ENCODE assay signal across 9 mouse cellular contexts in the genomic region with DNA sequence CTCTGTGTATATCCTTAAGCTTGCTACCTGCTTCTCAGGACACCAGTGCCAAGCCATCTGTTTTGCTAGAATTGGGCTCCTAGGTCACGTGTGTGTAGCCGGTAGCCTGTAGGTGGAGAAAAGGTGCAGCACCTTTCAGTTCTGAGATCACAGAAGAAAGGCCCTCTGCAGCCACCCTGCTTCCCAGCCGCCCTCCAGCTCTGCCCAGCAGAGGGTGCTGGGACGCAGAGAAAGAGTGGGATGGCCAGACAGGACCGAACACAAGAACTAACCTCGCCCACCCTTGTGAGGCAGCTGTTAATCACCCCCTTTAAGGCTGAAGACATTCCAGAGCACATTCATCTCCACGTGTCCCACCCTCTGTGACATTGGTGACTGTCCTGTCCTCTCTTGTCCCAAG.
DNase-seq lines count a peak whose midpoint lies in the region; ATAC-seq and TF ChIP-seq lines count a peak whose summit lies in the region.
"Had no signal": no experiment of that assay in that cellular context is flagged by ENCODE, and none has a peak within 500 bp of the region (broad histone marks: within the 10 kb centered on the region; RNA-seq: fewer than 3 reads in every experiment).

No protein-coding gene starts in this region.

- WGBS in heart, postnatal 0 days: 46% methylated on average over 7 of the region's 7 CpGs
- 50% methylated on average over 7 of the region's 7 CpGs for WGBS in heart, embryonic 10.5 days
- 51% methylated on average over 7 of the region's 7 CpGs for WGBS in stomach, postnatal 0 days
- 52% methylated on average over 7 of the region's 7 CpGs for WGBS in midbrain, embryonic 10.5 days
- WGBS in forebrain, embryonic 11.5 days: 56% methylated on average over 7 of the region's 7 CpGs

- no peak for TF ChIP-seq EP300 in heart, postnatal 0 days (IDR thresholded peaks at IDR 0.05; ENCODE audit: low read depth)
- TF ChIP-seq EP300 in stomach, postnatal 0 days (optimal IDR thresholded peaks at IDR 0.05): no peak

- H3K4me3 ChIP-seq in heart, postnatal 0 days (ENCODE audit: low read depth, low read length): no peak overlapping the region
- H3K4me3 ChIP-seq in heart, embryonic 10.5 days: no peak overlapping the region
- no peak overlapping the region for H3K4me3 ChIP-seq in testis, adult 2 months (ENCODE audit: control insufficient read depth, low read depth, low read length)
- no peak overlapping the region for H3K4me3 ChIP-seq in cortical plate, adult 2 months (ENCODE audit: insufficient read depth, low read length)
- no peak overlapping the region for H3K4me3 ChIP-seq in stomach, postnatal 0 days (ENCODE audit: low read depth, low read length)
- no peak overlapping the region for H3K4me3 ChIP-seq in midbrain, embryonic 10.5 days
- H3K4me3 ChIP-seq in forebrain, embryonic 11.5 days (ENCODE audit: low read depth, low read length): no peak overlapping the region

- no peak overlapping the region for H3K9ac ChIP-seq in heart, postnatal 0 days (replicated peaks; ENCODE audit: low read depth, low read length)
- H3K9ac ChIP-seq in stomach, postnatal 0 days (ENCODE audit: low read length): no peak overlapping the region
- no peak overlapping the region for H3K9ac ChIP-seq in forebrain, embryonic 11.5 days (ENCODE audit: low read length)

- no peak overlapping the region for H3K4me2 ChIP-seq in heart, postnatal 0 days (ENCODE audit: low read depth, low read length)
- no peak overlapping the region for H3K4me2 ChIP-seq in stomach, postnatal 0 days (replicated peaks; ENCODE audit: low read depth)
- no peak overlapping the region for H3K4me2 ChIP-seq in forebrain, embryonic 11.5 days (ENCODE audit: low read depth, low read length, severe bottlenecking)

- ATAC-seq in heart, postnatal 0 days (ENCODE audit: insufficient read depth, low read depth): 0 out of 2 replicates have a peak, but pooled peaks have one; percentile 47
- 0 out of 2 replicates have a peak, but pooled peaks have one; percentile 40 for ATAC-seq in stomach, postnatal 0 days (ENCODE audit: low FRiP score, low TSS enrichment)
- no peak for ATAC-seq in forebrain, embryonic 11.5 days (replicated peaks; ENCODE audit: low FRiP score)
- ATAC-seq: activated CD4-positive, CD25-positive, alpha-beta regulatory T cell, adult 4 months had no signal

- no peak for DNase-seq in heart, postnatal 0 days (ENCODE audit: low spot score)
- no peak for DNase-seq in heart, embryonic 10.5 days (ENCODE audit: low spot score)
- DNase-seq in testis, postnatal 14 days (ENCODE audit: low spot score): no peak
- DNase-seq in stomach, postnatal 0 days (ENCODE audit: low spot score): peak; percentile 45
- no peak for DNase-seq in midbrain, embryonic 10.5 days (ENCODE audit: low spot score)
- DNase-seq in forebrain, embryonic 11.5 days (ENCODE audit: low spot score): no peak

- H3K27me3 ChIP-seq in heart, postnatal 0 days (ENCODE audit: control insufficient read depth, insufficient read depth, low read length): no peaks in the 10 kb centered on the region
- no peaks in the 10 kb centered on the region for H3K27me3 ChIP-seq in heart, embryonic 10.5 days (ENCODE audit: insufficient read depth, poor library complexity, severe bottlenecking)
- no peaks in the 10 kb centered on the region for H3K27me3 ChIP-seq in testis, adult 2 months (ENCODE audit: control insufficient read depth, insufficient read depth, low read length)
- no peaks in the 10 kb centered on the region for H3K27me3 ChIP-seq in stomach, postnatal 0 days (ENCODE audit: control insufficient read depth, insufficient read depth, low read length)
- H3K27me3 ChIP-seq in midbrain, embryonic 10.5 days (ENCODE audit: low read depth, poor library complexity, severe bottlenecking): no peaks in the 10 kb centered on the region
- H3K27me3 ChIP-seq in forebrain, embryonic 11.5 days (ENCODE audit: control insufficient read depth, insufficient read depth, low read length): no peaks in the 10 kb centered on the region

- H3K27ac ChIP-seq in heart, postnatal 0 days (ENCODE audit: low read depth): no peak overlapping the region
- H3K27ac ChIP-seq in heart, embryonic 10.5 days: no peak overlapping the region; the same call in 1 of the 2 replicates
- no peak overlapping the region for H3K27ac ChIP-seq in testis, adult 2 months (ENCODE audit: control insufficient read depth, insufficient read depth, low read depth, low read length)
- no peak overlapping the region for H3K27ac ChIP-seq in cortical plate, adult 2 months (ENCODE audit: insufficient read depth, low read length)
- H3K27ac ChIP-seq in stomach, postnatal 0 days (replicated peaks): no peak overlapping the region
- no peak overlapping the region for H3K27ac ChIP-seq in midbrain, embryonic 10.5 days (replicated peaks)
- no peak overlapping the region for H3K27ac ChIP-seq in forebrain, embryonic 11.5 days (ENCODE audit: low read depth, low read length)

- TF ChIP-seq CTCF in heart, postnatal 0 days (IDR thresholded peaks at IDR 0.05; ENCODE audit: low read depth): peak; percentile 72
- peak; percentile 33; the same call in 1 of the 2 replicates for TF ChIP-seq CTCF in testis, adult 2 months (IDR thresholded peaks at IDR 0.05; ENCODE audit: control insufficient read depth, insufficient read depth, insufficient replicate concordance, low read depth, low read length)
- TF ChIP-seq CTCF in cortical plate, adult 2 months (IDR thresholded peaks at IDR 0.05; ENCODE audit: extremely low read depth, insufficient read depth, low read length): peak; percentile 25; the same call in 1 of the 2 replicates
- TF ChIP-seq CTCF in stomach, postnatal 0 days (IDR thresholded peaks at IDR 0.05; ENCODE audit: low read depth): peak; percentile 68

- TF ChIP-seq POLR2A in testis, adult 2 months (IDR thresholded peaks at IDR 0.05; ENCODE audit: control insufficient read depth, low read depth, low read length): no peak
- TF ChIP-seq POLR2A in cortical plate, adult 2 months (IDR thresholded peaks at IDR 0.05; ENCODE audit: extremely low read depth, insufficient read depth, low read length): no peak

- no peaks in the 10 kb centered on the region for H3K36me3 ChIP-seq in heart, postnatal 0 days (replicated peaks; ENCODE audit: control insufficient read depth, insufficient read depth, low read length)
- H3K36me3 ChIP-seq in heart, embryonic 10.5 days: no peaks in the 10 kb centered on the region
- no peaks in the 10 kb centered on the region for H3K36me3 ChIP-seq in testis, adult 2 months (ENCODE audit: control insufficient read depth, insufficient read depth, low read length)
- H3K36me3 ChIP-seq in stomach, postnatal 0 days (ENCODE audit: control insufficient read depth, insufficient read depth, low read length): no peaks in the 10 kb centered on the region
- H3K36me3 ChIP-seq in midbrain, embryonic 10.5 days: no peaks in the 10 kb centered on the region
- H3K36me3 ChIP-seq in forebrain, embryonic 11.5 days (ENCODE audit: control insufficient read depth, insufficient read depth, low read length): no peaks in the 10 kb centered on the region

- no peaks in the 10 kb centered on the region for H3K9me3 ChIP-seq in heart, postnatal 0 days (replicated peaks; ENCODE audit: control insufficient read depth, low read length)
- H3K9me3 ChIP-seq in heart, embryonic 10.5 days: no peaks in the 10 kb centered on the region
- no peaks in the 10 kb centered on the region for H3K9me3 ChIP-seq in stomach, postnatal 0 days (ENCODE audit: control insufficient read depth, low read length)
- H3K9me3 ChIP-seq in midbrain, embryonic 10.5 days (replicated peaks): no peaks in the 10 kb centered on the region
- no peaks in the 10 kb centered on the region for H3K9me3 ChIP-seq in forebrain, embryonic 11.5 days (ENCODE audit: control insufficient read depth, low read length)

- peaks cover 10% of the 10 kb centered on the region for H3K4me1 ChIP-seq in heart, postnatal 0 days (ENCODE audit: control insufficient read depth, insufficient read depth)
- peaks cover 50% of the 10 kb centered on the region for H3K4me1 ChIP-seq in heart, embryonic 10.5 days
- H3K4me1 ChIP-seq in testis, adult 2 months (ENCODE audit: control insufficient read depth, insufficient read depth, low read length): no peaks in the 10 kb centered on the region; the same call in 1 of the 2 replicates
- H3K4me1 ChIP-seq in cortical plate, adult 2 months (ENCODE audit: control insufficient read depth, insufficient read depth, low read length): no peaks in the 10 kb centered on the region
- no peaks in the 10 kb centered on the region for H3K4me1 ChIP-seq in stomach, postnatal 0 days (replicated peaks; ENCODE audit: control insufficient read depth, insufficient read depth)
- H3K4me1 ChIP-seq in midbrain, embryonic 10.5 days: peaks cover 12% of the 10 kb centered on the region
- no peaks in the 10 kb centered on the region; the same call in 1 of the 2 replicates for H3K4me1 ChIP-seq in forebrain, embryonic 11.5 days (replicated peaks; ENCODE audit: control insufficient read depth, insufficient read depth, low read length)
